Mouse (Mus musculus) liver, embryonic 14.5 days (tissue): Measurements from ENCODE around the gene Mrps31. TPM values are rescaled to one million over a fixed set of nuclear protein-coding genes. Genes with fewer than 3 reads are reported as not detected.

ENCODE experiments used
- ATAC-seq: fragments of 200-750 bp; cut with Nextera tagmentation; 2 replicates; pipeline ENCODE4 v1.8.0; 2017; ENCODE audit warnings: moderate number of reproducible peaks, mild to moderate bottlenecking, moderate library complexity; ENCODE audit not compliant: insufficient read depth
- DNase-seq, 3 experiments: peaks; one replicate each; pipeline ENCODE4 v3.0.0-alpha.2; 2012 to 2013; ENCODE audit warnings: low read depth in 3 of 3, low spot score in 3 of 3
- H3K27ac ChIP-seq: fragments of 300-500 bp; sonication (generic); 2 replicates; pipeline ENCODE4 v1.5.1; 2014; ENCODE audit warnings: moderate library complexity, mild to moderate bottlenecking, control low read depth, inconsistent platforms
- H3K27me3 ChIP-seq: fragments of 300-500 bp; sonication (generic); 2 replicates; pipeline ENCODE4 v1.6.1; 2014; ENCODE audit warnings: mild to moderate bottlenecking, low read length, moderate library complexity; ENCODE audit not compliant: control insufficient read depth, insufficient read depth
- H3K36me3 ChIP-seq: fragments of 300-500 bp; sonication (generic); replicated peaks from 2 replicates; pipeline ENCODE4 v1.6.1; 2014; ENCODE audit warnings: low read depth; ENCODE audit not compliant: control insufficient read depth, insufficient read depth
- H3K4me1 ChIP-seq, 2 experiments: fragments of 200-500 bp in 1 of 2; fragments of 300-500 bp in 1 of 2; sonication (generic) in 1 of 2; replicated peaks; 2 replicates each; pipeline ENCODE4 v1.6.1; 2012 to 2014; ENCODE audit warnings: antibody characterized with exemption in 1 of 2, inconsistent platforms in 1 of 2, low read length in 1 of 2; ENCODE audit not compliant: control insufficient read depth in 2 of 2, insufficient read depth in 2 of 2
- H3K4me2 ChIP-seq: fragments of 300-500 bp; sonication (generic); 2 replicates; pipeline ENCODE4 v1.6.1; 2014; ENCODE audit warnings: low read depth, mild to moderate bottlenecking, control low read depth, moderate library complexity
- H3K4me3 ChIP-seq, 2 experiments: fragments of 200-500 bp in 1 of 2; fragments of 300-500 bp in 1 of 2; sonication (generic) in 1 of 2; 2 replicates each; pipeline ENCODE4 v1.5.1; 2012 to 2014; ENCODE audit warnings: low read depth in 2 of 2, low read length in 2 of 2, mild to moderate bottlenecking in 2 of 2, control low read depth in 1 of 2, inconsistent platforms in 1 of 2, moderate library complexity in 1 of 2; ENCODE audit not compliant: insufficient read depth in 1 of 2
- H3K9ac ChIP-seq: fragments of 300-500 bp; sonication (generic); replicated peaks from 2 replicates; pipeline ENCODE4 v1.6.1; 2014; ENCODE audit warnings: mild to moderate bottlenecking, control low read depth, moderate library complexity
- H3K9me3 ChIP-seq: fragments of 300-500 bp; sonication (generic); 2 replicates; pipeline ENCODE4 v1.6.1; 2016; ENCODE audit warnings: low read length, mixed read lengths; ENCODE audit not compliant: control insufficient read depth
- CTCF ChIP-seq: IDR thresholded peaks from 2 replicates; pipeline ENCODE4 v1.5.1; 2016; ENCODE audit warnings: antibody characterized with exemption, low read depth, control low read depth
- EP300 ChIP-seq: IDR thresholded peaks from 2 replicates; pipeline ENCODE4 v1.6.1; 2016; ENCODE audit warnings: antibody characterized with exemption, low read depth
- WGBS: fragments of 180-500 bp; shearing (Covaris S2); extraction: QIAGEN DNeasy Blood & Tissue Kit; methylation state at CpG from one replicate; pipeline ENCODE4 v1.1.7; 2014; ENCODE audit not compliant: insufficient replicate concordance; 5-methylcytosine and 5-hydroxymethylcytosine counted together
- polyA plus RNA-seq, 2 experiments: library from polyadenylated mRNA; depleted of rRNA in 1 of 2; stranded (reverse) in 1 of 2; unstranded in 1 of 2; fragments of >200 nt; fragmentation: Nextera tagmentation in 1 of 2; extraction: Ambion mirVana in 1 of 2; gene quantifications; 2 replicates each; pipeline versions ENCODE4 v1.2.1 to v1.2.3; 2012 to 2014

The Mrps31 gene
- polyA plus RNA-seq (2012; rRNA removed), result 6.5 and 12.0 TPM in 2 replicates
- polyA plus RNA-seq (2014; fragmentation: Nextera tagmentation; extraction: Ambion mirVana), result 28.3 and 29.3 TPM in 2 replicates

GRCm38 (mm10) chr8:22411282-22411702 lies at the start of gene Mrps31:
Gene Mrps31, plus strand, starts transcription at chr8:22411361.
- no peaks in the 10 kb centered on the region for H3K9me3 ChIP-seq
- no peaks in the 10 kb centered on the region for H3K36me3 ChIP-seq
- DNase-seq (peak; percentile 76 to 80 (median 76)), ATAC-seq (peak; percentile 88)
- H3K27ac ChIP-seq, result peak within 1 kb of the TSS; percentile 13; the same call in 1 of the 2 replicates
- WGBS, result under 1% methylated on average over 25 of the region's 25 CpGs
- H3K4me1 ChIP-seq, result peaks cover 9 to 17% of the 10 kb centered on the region in 2 experiments
- peak; percentile 9; the same call in 1 of the 2 replicates for TF ChIP-seq CTCF
- 0 out of 2 replicates have a peak, but pooled peaks have one; percentile 23 for TF ChIP-seq EP300
- peak within 1 kb of the TSS; percentile 83 to 96 for H3K4me3 ChIP-seq
- H3K27me3 ChIP-seq, result no peaks in the 10 kb centered on the region
- H3K9ac ChIP-seq, result peak within 1 kb of the TSS; percentile 91
- H3K4me2 ChIP-seq, result peak within 1 kb of the TSS; percentile 87

GRCm38 (mm10) chr8:22376311-22376710 lies 34.9 kb upstream of the Mrps31 start:
- Histone ChIP-seq H3K9me3 (no peaks in the 10 kb centered on the region), H3K9ac (no peak overlapping the region), H3K4me1 (no peaks in the 10 kb centered on the region), H3K4me2 (no peak overlapping the region), H3K27me3 (no peaks in the 10 kb centered on the region), H3K36me3 (peaks cover under 1% of the 10 kb centered on the region; the same call in 1 of the 2 replicates), H3K27ac (no peak overlapping the region), H3K4me3 (no peak overlapping the region)
- ATAC-seq, result no peak
- WGBS, result 71% methylated on average over 5 of the region's 5 CpGs
- DNase-seq, result no peak
- TF ChIP-seq CTCF (no peak), EP300 (no peak)

GRCm38 (mm10) chr8:22376903-22377302 lies 34.3 kb upstream of the Mrps31 start:
- Histone ChIP-seq H3K9ac (no peak overlapping the region), H3K27me3 (no peaks in the 10 kb centered on the region), H3K4me1 (no peaks in the 10 kb centered on the region), H3K4me2 (no peak overlapping the region), H3K9me3 (no peaks in the 10 kb centered on the region), H3K27ac (no peak overlapping the region), H3K36me3 (peaks cover 2% of the 10 kb centered on the region; the same call in 1 of the 2 replicates), H3K4me3 (no peak overlapping the region)
- no peak for ATAC-seq
- TF ChIP-seq CTCF, result peak; percentile 68
- TF ChIP-seq EP300, result no peak
- 48% methylated on average over 5 of the region's 5 CpGs for WGBS
- no peak for DNase-seq

GRCm38 (mm10) chr8:22380934-22381333 lies 30.2 kb upstream of the Mrps31 start:
- Histone ChIP-seq H3K4me3 (no peak overlapping the region), H3K27ac (no peak overlapping the region), H3K4me2 (no peak overlapping the region), H3K9me3 (no peaks in the 10 kb centered on the region), H3K4me1 (no peaks in the 10 kb centered on the region; a peak in 1 of 4 replicates), H3K36me3 (peaks cover 2% of the 10 kb centered on the region; the same call in 1 of the 2 replicates), H3K27me3 (no peaks in the 10 kb centered on the region), H3K9ac (no peak overlapping the region)
- no peak for TF ChIP-seq CTCF
- no peak for TF ChIP-seq EP300
- WGBS, result 79% methylated on average over 11 of the region's 11 CpGs
- ATAC-seq, result no peak
- DNase-seq, result no peak

- H3K4me1 ChIP-seq, result no peaks in the 10 kb centered on the region; a peak in 1 of 4 replicates
- H3K27ac ChIP-seq, result no peak overlapping the region
- H3K4me2 ChIP-seq, result no peak overlapping the region
- H3K4me3 ChIP-seq, result no peak overlapping the region
- TF ChIP-seq EP300 (no peak), CTCF (peak; percentile 16; the same call in 1 of the 2 replicates)
- DNase-seq (no peak), ATAC-seq (no peak)
- no peak overlapping the region for H3K9ac ChIP-seq
- H3K27me3 ChIP-seq, result no peaks in the 10 kb centered on the region
- H3K9me3 ChIP-seq, result no peaks in the 10 kb centered on the region
- H3K36me3 ChIP-seq, result peaks cover 2% of the 10 kb centered on the region; the same call in 1 of the 2 replicates
- 84% methylated on average over 19 of the region's 19 CpGs for WGBS
These were observed 28.2 kb upstream of the Mrps31 start for GRCm38 (mm10) chr8:22382824-22383595.
